Mouse (Mus musculus) neural tube, embryonic 12.5 days (tissue): ENCODE results near the gene St6galnac3. TPM values are rescaled to one million over a fixed set of nuclear protein-coding genes. Genes with fewer than 3 reads are reported as not detected.
"Not testable (repeated sequence)": the region's sequence is repeated elsewhere in the genome, so short reads cannot be mapped to it uniquely, and the experiment has no call there.

Experiments used
- ATAC-seq: fragments of 200-750 bp; cut with Nextera tagmentation; 2 replicates; pipeline ENCODE4 v1.8.0; 2017; ENCODE audit warnings: low read depth, mild to moderate bottlenecking, moderate TSS enrichment, moderate library complexity; ENCODE audit not compliant: low FRiP score
- H3K27ac ChIP-seq: fragments of 300-500 bp; sonication (generic); 2 replicates; pipeline ENCODE4 v1.5.1; 2016
- H3K27me3 ChIP-seq: fragments of 300-500 bp; sonication (generic); replicated peaks from 2 replicates; pipeline ENCODE4 v1.6.1; 2016; ENCODE audit warnings: mild to moderate bottlenecking
- H3K36me3 ChIP-seq: fragments of 300-500 bp; sonication (generic); 2 replicates; pipeline ENCODE4 v1.6.1; 2016; ENCODE audit warnings: mild to moderate bottlenecking
- H3K4me1 ChIP-seq: fragments of 300-500 bp; sonication (generic); 2 replicates; pipeline ENCODE4 v1.6.1; 2016
- H3K4me2 ChIP-seq: fragments of 300-500 bp; sonication (generic); replicated peaks from 2 replicates; pipeline ENCODE4 v1.6.1; 2016; ENCODE audit warnings: mild to moderate bottlenecking
- H3K4me3 ChIP-seq: fragments of 300-500 bp; sonication (generic); 2 replicates; pipeline ENCODE4 v1.5.1; 2016
- H3K9ac ChIP-seq: fragments of 300-500 bp; sonication (generic); 2 replicates; pipeline ENCODE4 v1.6.1; 2016; ENCODE audit warnings: mild to moderate bottlenecking
- H3K9me3 ChIP-seq: fragments of 300-500 bp; sonication (generic); 2 replicates; pipeline ENCODE4 v1.6.1; 2016; ENCODE audit warnings: mild to moderate bottlenecking
- WGBS: fragments of 180-500 bp; shearing (Covaris S2); methylation state at CpG from one replicate; pipeline ENCODE4 v1.1.7; 2016; 5-methylcytosine and 5-hydroxymethylcytosine counted together
- polyA plus RNA-seq: library from polyadenylated mRNA; unstranded; fragments of >200 nt; fragmentation: Nextera tagmentation; extraction: Ambion mirVana; gene quantifications from 2 replicates; pipeline ENCODE4 v1.2.1, GENCODE M21; 2016

Gene St6galnac3
- polyA plus RNA-seq = 29.2 and 34.8 TPM in 2 replicates

- H3K4me3 ChIP-seq = peak within 1 kb of the TSS; percentile 66
- H3K4me2 ChIP-seq = peak within 1 kb of the TSS; percentile 79
- no peaks in the 10 kb centered on the region for H3K36me3 ChIP-seq
- WGBS = 3% methylated on average over 55 of the region's 56 CpGs
- H3K9me3 ChIP-seq = no peaks in the 10 kb centered on the region
- peaks cover 15% of the 10 kb centered on the region for H3K4me1 ChIP-seq
- H3K27ac ChIP-seq = peak within 1 kb of the TSS; percentile 63; the same call in 1 of the 2 replicates
- H3K27me3 ChIP-seq = no peaks in the 10 kb centered on the region
- peak; percentile 99 for ATAC-seq
- H3K9ac ChIP-seq = peak within 1 kb of the TSS; percentile 80
Measured at GRCm38 (mm10) chr3:153724701-153725668, at the start of gene St6galnac3. Gene St6galnac3, minus strand, starts transcription at chr3:153725174.

- WGBS = 88% methylated on average over 3 of the region's 3 CpGs
- no peaks in the 10 kb centered on the region for H3K27me3 ChIP-seq
- ATAC-seq = no peak
- H3K4me2 ChIP-seq = no peak overlapping the region
- no peak overlapping the region for H3K27ac ChIP-seq
- no peaks in the 10 kb centered on the region for H3K9me3 ChIP-seq
- no peaks in the 10 kb centered on the region for H3K4me1 ChIP-seq
- no peaks in the 10 kb centered on the region for H3K36me3 ChIP-seq
- no peak overlapping the region for H3K9ac ChIP-seq
- H3K4me3 ChIP-seq = no peak overlapping the region
Measured at GRCm38 (mm10) chr3:153774568-153774967, 49.6 kb upstream of the St6galnac3 start.

- no peaks in the 10 kb centered on the region for H3K4me1 ChIP-seq
- H3K9me3 ChIP-seq = no peaks in the 10 kb centered on the region
- H3K36me3 ChIP-seq = no peaks in the 10 kb centered on the region
- no peak overlapping the region for H3K9ac ChIP-seq
- H3K27ac ChIP-seq = no peak overlapping the region
- no peak overlapping the region for H3K4me3 ChIP-seq
- ATAC-seq = no peak
- WGBS = 83% methylated on average over 4 of the region's 4 CpGs
- no peaks in the 10 kb centered on the region for H3K27me3 ChIP-seq
- H3K4me2 ChIP-seq = no peak overlapping the region
Measured at GRCm38 (mm10) chr3:153771479-153771878, 46.5 kb upstream of the St6galnac3 start.

- Histone ChIP-seq H3K9ac (no peak overlapping the region), H3K4me3 (no peak overlapping the region), H3K27ac (no peak overlapping the region), H3K27me3 (no peaks in the 10 kb centered on the region), H3K4me1 (no peaks in the 10 kb centered on the region), H3K36me3 (no peaks in the 10 kb centered on the region), H3K4me2 (no peak overlapping the region), H3K9me3 (no peaks in the 10 kb centered on the region)
- ATAC-seq = no peak
- 35% methylated on average over 7 of the region's 7 CpGs for whole genome bisulfite sequencing
Measured at GRCm38 (mm10) chr3:153770573-153770972, 45.6 kb upstream of the St6galnac3 start.

GRCm38 (mm10) chr3:153769220-153769619, 44.2 kb upstream of the St6galnac3 start:
- no peaks in the 10 kb centered on the region for H3K4me1 ChIP-seq
- WGBS = 92% methylated on average over 5 of the region's 5 CpGs
- no peak overlapping the region for H3K27ac ChIP-seq
- no peak for ATAC-seq
- no peak overlapping the region for H3K9ac ChIP-seq
- H3K9me3 ChIP-seq = no peaks in the 10 kb centered on the region
- H3K27me3 ChIP-seq = no peaks in the 10 kb centered on the region
- H3K4me2 ChIP-seq = no peak overlapping the region
- H3K4me3 ChIP-seq = no peak overlapping the region
- no peaks in the 10 kb centered on the region for H3K36me3 ChIP-seq

- no peaks in the 10 kb centered on the region for H3K9me3 ChIP-seq
- H3K4me2 ChIP-seq = no peak overlapping the region
- H3K36me3 ChIP-seq = no peaks in the 10 kb centered on the region
- ATAC-seq = no peak
- H3K27ac ChIP-seq = no peak overlapping the region
- H3K27me3 ChIP-seq = no peaks in the 10 kb centered on the region
- H3K4me3 ChIP-seq = no peak overlapping the region
- H3K4me1 ChIP-seq = no peaks in the 10 kb centered on the region
- no peak overlapping the region for H3K9ac ChIP-seq
Measured at GRCm38 (mm10) chr3:153765171-153765570, 40.2 kb upstream of the St6galnac3 start.

GRCm38 (mm10) chr3:153764760-153765159, 39.8 kb upstream of the St6galnac3 start:
- Histone ChIP-seq H3K4me1 (no peaks in the 10 kb centered on the region), H3K27ac (no peak overlapping the region)
- ATAC-seq = no peak

GRCm38 (mm10) chr3:153761171-153761570, 36.2 kb upstream of the St6galnac3 start:
- no peaks in the 10 kb centered on the region for H3K9me3 ChIP-seq
- WGBS = 92% methylated on average over 17 of the region's 17 CpGs
- no peak overlapping the region for H3K27ac ChIP-seq
- H3K4me3 ChIP-seq = no peak overlapping the region
- H3K27me3 ChIP-seq = no peaks in the 10 kb centered on the region
- H3K9ac ChIP-seq = no peak overlapping the region
- ATAC-seq = no peak
- no peaks in the 10 kb centered on the region for H3K4me1 ChIP-seq
- H3K36me3 ChIP-seq = no peaks in the 10 kb centered on the region
- no peak overlapping the region for H3K4me2 ChIP-seq

More at GRCm38 (mm10) chr3:153764760-153765159, 39.8 kb upstream of the St6galnac3 start:
- H3K4me2 ChIP-seq = no peak overlapping the region
- H3K4me3 ChIP-seq = no peak overlapping the region
- H3K9ac ChIP-seq = no peak overlapping the region
- WGBS = 12% methylated on average over 5 of the region's 5 CpGs
- no peaks in the 10 kb centered on the region for H3K36me3 ChIP-seq
- H3K27me3 ChIP-seq = no peaks in the 10 kb centered on the region
- H3K9me3 ChIP-seq = no peaks in the 10 kb centered on the region

GRCm38 (mm10) chr3:153759269-153759668, 34.3 kb upstream of the St6galnac3 start:
- ATAC-seq = no peak
- Histone ChIP-seq H3K4me2 (no peak overlapping the region), H3K4me3 (no peak overlapping the region), H3K4me1 (no peaks in the 10 kb centered on the region), H3K27ac (no peak overlapping the region), H3K36me3 (no peaks in the 10 kb centered on the region), H3K9ac (no peak overlapping the region), H3K27me3 (no peaks in the 10 kb centered on the region), H3K9me3 (no peaks in the 10 kb centered on the region)

GRCm38 (mm10) chr3:153756500-153756996, 31.6 kb upstream of the St6galnac3 start:
- Histone ChIP-seq H3K4me1 (no peaks in the 10 kb centered on the region), H3K36me3 (no peaks in the 10 kb centered on the region), H3K27me3 (no peaks in the 10 kb centered on the region), H3K9ac (no peak overlapping the region), H3K4me3 (no peak overlapping the region), H3K9me3 (no peaks in the 10 kb centered on the region), H3K4me2 (no peak overlapping the region), H3K27ac (no peak overlapping the region)
- WGBS = 87% methylated on average over 2 of the region's 2 CpGs
- no peak for ATAC-seq

GRCm38 (mm10) chr3:153755785-153756326, 30.9 kb upstream of the St6galnac3 start:
- WGBS = 82% methylated on average over 14 of the region's 14 CpGs
- H3K9me3 ChIP-seq, H3K4me2 ChIP-seq, H3K4me3 ChIP-seq, H3K27ac ChIP-seq, H3K4me1 ChIP-seq, ATAC-seq, H3K9ac ChIP-seq, H3K36me3 ChIP-seq, H3K27me3 ChIP-seq: not testable (repeated sequence)

GRCm38 (mm10) chr3:153751435-153751834, 26.5 kb upstream of the St6galnac3 start:
- no peaks in the 10 kb centered on the region for H3K9me3 ChIP-seq
- H3K4me1 ChIP-seq = no peaks in the 10 kb centered on the region
- no peak for ATAC-seq
- H3K36me3 ChIP-seq = no peaks in the 10 kb centered on the region
- no peak overlapping the region for H3K9ac ChIP-seq
- no peak overlapping the region for H3K4me2 ChIP-seq
- WGBS = 57% methylated on average over 1 of the region's 1 CpGs
- no peaks in the 10 kb centered on the region for H3K27me3 ChIP-seq
- no peak overlapping the region for H3K4me3 ChIP-seq
- H3K27ac ChIP-seq = no peak overlapping the region
